Mouse (Mus musculus) hindbrain, embryonic 15.5 days (tissue): ENCODE results near the gene Cnpy2. TPM values are rescaled to one million over a fixed set of nuclear protein-coding genes. Genes with fewer than 3 reads are reported as not detected.

Experiments
- ATAC-seq: fragments of 200-750 bp; cut with Nextera tagmentation; 2 replicates; pipeline ENCODE4 v1.8.0; 2017; ENCODE audit warnings: low read depth, moderate number of reproducible peaks, moderate TSS enrichment; ENCODE audit not compliant: low FRiP score
- H3K27ac ChIP-seq: fragments of 300-500 bp; sonication (generic); replicated peaks from 2 replicates; pipeline ENCODE4 v1.5.1; 2015; ENCODE audit warnings: mild to moderate bottlenecking, inconsistent platforms
- H3K27me3 ChIP-seq: fragments of 300-500 bp; sonication (generic); 2 replicates; pipeline ENCODE4 v1.6.1; 2015; ENCODE audit warnings: control low read depth, inconsistent platforms
- H3K36me3 ChIP-seq: fragments of 300-500 bp; sonication (generic); 2 replicates; pipeline ENCODE4 v1.6.1; 2015; ENCODE audit warnings: control low read depth, inconsistent platforms
- H3K4me1 ChIP-seq: fragments of 300-500 bp; sonication (generic); replicated peaks from 2 replicates; pipeline ENCODE4 v1.6.1; 2015; ENCODE audit warnings: control low read depth, inconsistent platforms
- H3K4me2 ChIP-seq: fragments of 300-500 bp; sonication (generic); 2 replicates; pipeline ENCODE4 v1.6.1; 2015; ENCODE audit warnings: moderate library complexity, mild to moderate bottlenecking, inconsistent platforms
- H3K4me3 ChIP-seq: fragments of 300-500 bp; sonication (generic); 2 replicates; pipeline ENCODE4 v1.5.1; 2015; ENCODE audit warnings: mild to moderate bottlenecking, inconsistent platforms
- H3K9ac ChIP-seq: fragments of 300-500 bp; sonication (generic); 2 replicates; pipeline ENCODE4 v1.6.1; 2015; ENCODE audit warnings: inconsistent platforms
- H3K9me3 ChIP-seq: fragments of 300-500 bp; sonication (generic); 2 replicates; pipeline ENCODE4 v1.6.1; 2016; ENCODE audit warnings: control low read depth, inconsistent platforms
- WGBS: fragments of 180-500 bp; shearing (Covaris S2); methylation state at CpG from one replicate; pipeline ENCODE4 v1.1.7; 2015; 5-methylcytosine and 5-hydroxymethylcytosine counted together
- polyA plus RNA-seq: library from polyadenylated mRNA; unstranded; fragments of >200 nt; fragmentation: Nextera tagmentation; extraction: Ambion mirVana; gene quantifications from 2 replicates; pipeline ENCODE4 v1.2.1, GENCODE M21; 2015

Cnpy2 gene
- polyA plus RNA-seq, 1 experiment from 2014 or later = 188 TPM

- Histone ChIP-seq H3K9ac (no peak overlapping the region), H3K4me2 (no peak overlapping the region), H3K9me3 (no peaks in the 10 kb centered on the region), H3K27me3 (no peaks in the 10 kb centered on the region), H3K36me3 (no peaks in the 10 kb centered on the region), H3K4me1 (peaks cover 19% of the 10 kb centered on the region), H3K27ac (peak overlapping the region; percentile 47), H3K4me3 (no peak overlapping the region)
- WGBS = 57% methylated on average over 7 of the region's 7 CpGs
- ATAC-seq = peak; percentile 29; the same call in 1 of the 2 replicates
These were observed 22.5 kb downstream of the Cnpy2 start for GRCm38 (mm10) chr10:128344568-128345275.

- Histone ChIP-seq H3K9ac (no peak overlapping the region), H3K4me2 (no peak overlapping the region), H3K27me3 (no peaks in the 10 kb centered on the region), H3K4me3 (no peak overlapping the region), H3K4me1 (peaks cover 12% of the 10 kb centered on the region; the same call in 1 of the 2 replicates), H3K36me3 (peaks cover 27% of the 10 kb centered on the region), H3K27ac (no peak overlapping the region), H3K9me3 (no peaks in the 10 kb centered on the region)
- 94% methylated on average over 8 of the region's 8 CpGs for WGBS
- ATAC-seq = no peak
These were observed 25.3 kb downstream of the Cnpy2 start for GRCm38 (mm10) chr10:128347541-128347940.

- Histone ChIP-seq H3K4me2 (no peak overlapping the region), H3K9me3 (no peaks in the 10 kb centered on the region), H3K27me3 (no peaks in the 10 kb centered on the region), H3K36me3 (peaks cover 87% of the 10 kb centered on the region), H3K9ac (no peak overlapping the region), H3K4me3 (no peak overlapping the region), H3K4me1 (no peaks in the 10 kb centered on the region), H3K27ac (no peak overlapping the region)
- WGBS = 56% methylated on average over 2 of the region's 2 CpGs
- ATAC-seq = no peak; the same call in 1 of the 2 replicates
These were observed 36.5 kb downstream of the Cnpy2 start for GRCm38 (mm10) chr10:128358796-128359195.

DNA sequence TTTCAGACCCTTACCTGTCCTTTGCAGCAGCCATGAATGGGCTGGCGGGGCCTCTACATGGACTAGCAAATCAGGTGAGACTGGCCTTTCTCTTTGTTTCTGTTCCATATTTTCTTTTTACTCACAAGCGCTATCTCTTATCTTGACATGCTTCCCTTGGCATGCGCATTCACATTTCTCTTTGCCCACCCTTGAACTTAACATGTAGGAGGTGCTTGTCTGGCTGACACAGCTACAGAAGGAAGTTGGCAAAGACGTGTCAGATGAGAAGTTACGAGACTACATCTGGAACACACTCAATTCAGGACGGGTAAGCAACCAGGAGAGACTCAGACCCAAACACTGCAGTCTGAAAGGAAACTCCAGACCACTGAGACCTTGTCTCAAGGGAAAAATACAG is 37.0 kb downstream of the Cnpy2 start:
- Histone ChIP-seq H3K36me3 (peaks cover 83% of the 10 kb centered on the region), H3K4me2 (no peak overlapping the region), H3K4me3 (no peak overlapping the region), H3K9ac (no peak overlapping the region), H3K9me3 (no peaks in the 10 kb centered on the region), H3K4me1 (no peaks in the 10 kb centered on the region), H3K27ac (no peak overlapping the region), H3K27me3 (no peaks in the 10 kb centered on the region)
- WGBS = 97% methylated on average over 6 of the region's 6 CpGs
- ATAC-seq = no peak

DNA sequence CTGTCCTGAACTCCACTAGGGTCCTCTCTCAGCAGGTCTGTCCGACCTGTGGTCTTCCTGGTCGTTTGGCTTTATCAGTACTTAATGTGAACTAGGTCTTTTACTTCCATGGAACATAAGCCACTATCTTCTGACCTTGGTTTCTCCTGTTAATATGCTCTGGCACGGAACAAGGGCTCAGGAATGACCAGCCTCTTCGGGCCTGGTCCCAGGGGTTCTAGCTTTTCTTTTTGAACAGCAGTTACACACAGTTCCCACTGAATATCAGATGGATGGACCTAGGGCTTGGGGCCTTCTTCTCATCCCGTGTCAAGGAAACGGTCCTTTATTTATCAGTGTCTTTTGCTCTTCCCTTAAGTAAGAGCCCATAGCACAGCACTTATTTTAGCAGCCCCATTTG is 39.6 kb downstream of the Cnpy2 start:
- Histone ChIP-seq H3K4me2 (no peak overlapping the region), H3K9ac (no peak overlapping the region), H3K36me3 (peaks cover 71% of the 10 kb centered on the region), H3K4me1 (no peaks in the 10 kb centered on the region), H3K9me3 (no peaks in the 10 kb centered on the region), H3K4me3 (no peak overlapping the region), H3K27me3 (no peaks in the 10 kb centered on the region), H3K27ac (no peak overlapping the region)
- ATAC-seq = no peak
- WGBS = 93% methylated on average over 6 of the region's 6 CpGs

DNA sequence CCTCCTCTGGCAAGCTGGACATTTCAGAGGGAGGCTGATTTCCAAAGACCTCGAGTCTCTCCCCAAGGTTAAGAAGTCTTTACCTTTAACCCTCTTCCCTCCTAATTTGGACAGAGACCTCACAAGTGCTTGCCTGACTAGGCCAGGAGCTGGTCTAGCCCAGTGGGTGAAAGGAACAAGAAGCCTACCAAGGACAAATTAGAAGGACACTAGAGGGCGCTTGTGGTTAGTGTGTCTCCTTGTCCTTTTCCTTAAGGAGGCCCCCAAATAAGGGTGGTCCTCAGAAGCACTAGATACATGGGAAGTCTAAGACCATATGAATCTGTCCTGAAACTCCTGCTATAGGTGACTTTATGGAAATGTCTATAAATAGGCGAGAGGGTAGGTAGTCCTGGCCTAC is 40.3 kb downstream of the Cnpy2 start:
- peaks cover 66% of the 10 kb centered on the region for H3K36me3 ChIP-seq
- no peak overlapping the region for H3K4me2 ChIP-seq
- no peak overlapping the region for H3K27ac ChIP-seq
- no peaks in the 10 kb centered on the region for H3K27me3 ChIP-seq
- no peaks in the 10 kb centered on the region for H3K9me3 ChIP-seq
- H3K4me1 ChIP-seq = peaks cover 6% of the 10 kb centered on the region
- peak; percentile 33; the same call in 1 of the 2 replicates for ATAC-seq
- no peak overlapping the region for H3K9ac ChIP-seq
- no peak overlapping the region for H3K4me3 ChIP-seq
- WGBS = 43% methylated on average over 3 of the region's 3 CpGs

DNA sequence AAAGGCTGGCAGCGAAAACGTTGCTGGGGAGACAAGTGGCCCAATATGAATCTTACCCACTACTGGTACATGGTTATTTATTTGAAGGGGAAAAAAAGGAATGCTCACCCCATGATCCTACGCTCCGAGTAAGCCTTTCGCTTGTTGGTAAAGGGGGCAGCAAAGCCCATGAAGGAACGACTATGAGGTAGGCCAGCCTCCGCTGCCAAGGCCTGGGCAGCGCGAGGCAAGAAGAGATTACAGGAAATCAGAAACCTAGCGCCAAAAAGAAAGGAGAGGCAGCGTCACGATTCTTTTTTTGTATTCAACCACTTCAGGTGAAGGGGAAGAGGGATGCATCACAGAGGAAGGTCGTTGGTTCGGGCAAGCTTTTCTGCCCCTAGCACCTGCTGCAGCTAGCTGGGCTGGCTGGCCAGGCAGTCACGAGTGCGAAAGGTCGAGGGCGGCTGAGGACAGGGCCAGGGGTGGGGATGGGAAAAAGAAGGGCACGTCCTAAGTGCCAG is 45.7 kb downstream of the Cnpy2 start:
- 13% methylated on average over 19 of the region's 19 CpGs for WGBS
- ATAC-seq = no peak
- no peaks in the 10 kb centered on the region for H3K9me3 ChIP-seq

DNA sequence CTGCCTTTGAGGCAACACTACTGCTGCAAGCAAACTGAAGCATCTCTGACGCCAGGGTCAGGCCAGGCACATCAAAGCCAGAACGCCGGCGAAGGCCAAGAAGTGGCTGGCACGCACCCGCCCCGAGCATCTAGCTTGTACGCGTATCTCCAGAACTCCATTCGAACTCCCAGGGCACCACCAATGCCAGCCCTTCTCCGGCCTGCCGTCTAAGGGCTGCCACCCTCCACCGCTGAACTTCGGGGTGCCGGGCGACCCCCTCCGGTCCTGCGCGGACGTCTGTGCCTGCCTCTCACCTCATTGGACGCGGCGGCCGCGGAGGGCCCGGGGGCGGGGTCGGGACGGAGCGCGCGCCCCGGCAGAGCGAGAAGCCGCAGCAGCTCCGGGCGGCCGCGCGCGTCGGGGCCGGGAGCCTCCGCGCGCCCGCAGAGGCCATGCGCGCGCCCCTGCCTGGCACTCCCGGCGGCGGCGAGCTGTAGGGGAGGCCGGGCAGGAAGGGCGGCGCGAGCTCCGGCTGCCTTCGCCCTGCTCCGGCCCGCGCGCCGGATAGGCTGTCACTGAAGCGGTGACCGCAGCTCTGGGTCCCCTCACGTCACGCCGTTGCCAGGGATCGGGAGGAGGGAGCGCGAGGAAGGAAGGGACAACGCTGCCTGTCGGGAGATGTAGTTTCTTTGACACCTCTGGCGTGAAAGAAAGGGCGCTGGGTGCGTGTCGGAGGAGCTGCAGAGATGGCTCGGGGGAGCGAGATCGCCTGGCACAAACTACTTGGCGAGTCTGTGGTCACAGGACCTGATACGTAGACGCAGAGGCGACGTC is 46.4 kb downstream of the Cnpy2 start, which contains the start of gene Coq10a:
Gene Coq10a, minus strand, starts transcription at position 596 of the 816 bp plus-strand sequence.
- no peaks in the 10 kb centered on the region for H3K27me3 ChIP-seq
- no peaks in the 10 kb centered on the region for H3K9me3 ChIP-seq
- H3K4me1 ChIP-seq = peaks cover 19% of the 10 kb centered on the region
- peak; percentile 96 for ATAC-seq
- peaks cover 8% of the 10 kb centered on the region for H3K36me3 ChIP-seq
- peak within 1 kb of the TSS; percentile 65 for H3K9ac ChIP-seq
- WGBS = under 1% methylated on average over 87 of the region's 87 CpGs
- peak within 1 kb of the TSS; percentile 97 for H3K27ac ChIP-seq
- peak within 1 kb of the TSS; percentile 92 for H3K4me2 ChIP-seq
- H3K4me3 ChIP-seq = peak within 1 kb of the TSS; percentile 89

More for the DNA sequence above, 45.7 kb downstream of the Cnpy2 start:
- Histone ChIP-seq H3K4me1 (peaks cover 19% of the 10 kb centered on the region), H3K27ac (peak overlapping the region; percentile 97), H3K27me3 (no peaks in the 10 kb centered on the region), H3K4me2 (peak overlapping the region; percentile 92), H3K36me3 (peaks cover 15% of the 10 kb centered on the region), H3K9ac (peak overlapping the region; percentile 65), H3K4me3 (peak overlapping the region; percentile 89)

DNA sequence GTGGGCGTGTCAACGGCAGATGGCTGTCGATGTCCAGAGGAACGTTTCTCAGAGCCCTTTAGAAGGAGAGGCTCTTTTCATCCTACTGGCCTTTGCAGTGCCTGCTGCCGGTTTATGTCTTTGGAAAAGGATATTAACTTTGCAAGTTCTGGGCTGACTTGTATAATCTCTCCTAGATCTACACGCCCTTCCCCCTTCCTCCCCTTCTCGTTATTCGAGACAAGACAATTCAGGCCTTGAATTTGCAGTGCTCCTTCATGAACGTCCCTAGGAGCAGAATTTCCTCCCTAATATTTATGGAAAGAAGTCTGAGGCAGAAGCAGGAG is 46.9 kb downstream of the Cnpy2 start:
- Histone ChIP-seq H3K27me3 (no peaks in the 10 kb centered on the region), H3K27ac (peak overlapping the region; percentile 97), H3K4me2 (peak overlapping the region; percentile 92), H3K9ac (peak overlapping the region; percentile 65), H3K36me3 (peaks cover 7% of the 10 kb centered on the region), H3K4me1 (peaks cover 19% of the 10 kb centered on the region), H3K4me3 (peak overlapping the region; percentile 89), H3K9me3 (no peaks in the 10 kb centered on the region)
- 4% methylated on average over 9 of the region's 9 CpGs for WGBS
- no peak; the same call in 1 of the 2 replicates for ATAC-seq

- 82% methylated on average over 6 of the region's 6 CpGs for WGBS
- peak overlapping the region; percentile 92 for H3K4me2 ChIP-seq
- H3K9me3 ChIP-seq = no peaks in the 10 kb centered on the region
- no peak for ATAC-seq
- H3K27ac ChIP-seq = peak overlapping the region; percentile 97
- peaks cover 7% of the 10 kb centered on the region for H3K36me3 ChIP-seq
- peak overlapping the region; percentile 65 for H3K9ac ChIP-seq
- peak overlapping the region; percentile 89 for H3K4me3 ChIP-seq
- H3K27me3 ChIP-seq = no peaks in the 10 kb centered on the region
- H3K4me1 ChIP-seq = peaks cover 19% of the 10 kb centered on the region
These were observed 47.3 kb downstream of the Cnpy2 start for GRCm38 (mm10) chr10:128369599-128369998.

DNA sequence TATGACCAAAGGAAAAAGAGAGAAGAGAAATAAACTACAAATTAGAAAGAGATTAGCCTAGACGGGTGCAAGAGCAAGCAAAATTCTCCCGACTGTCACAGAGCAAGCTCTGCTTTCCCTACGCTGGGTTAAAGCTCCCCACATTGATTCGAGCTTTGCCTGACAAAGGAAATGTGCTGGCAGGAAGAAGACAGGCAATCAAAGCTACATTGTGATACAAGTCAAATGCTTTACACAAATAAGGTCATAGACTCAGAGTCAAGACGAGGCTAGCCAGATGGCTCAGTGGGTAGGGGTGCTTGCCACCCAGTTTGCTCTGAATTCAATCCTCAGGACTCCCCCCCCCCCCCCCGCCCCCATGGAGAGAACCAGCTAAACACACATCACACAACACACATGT is 47.8 kb downstream of the Cnpy2 start:
- WGBS = 50% methylated on average over 6 of the region's 6 CpGs
- H3K27ac ChIP-seq = 0 out of 2 replicates have a peak overlapping the region, but pooled peaks have one; percentile 97
- ATAC-seq = no peak
- peaks cover 6% of the 10 kb centered on the region; the same call in 1 of the 2 replicates for H3K36me3 ChIP-seq
- H3K4me3 ChIP-seq = no peak overlapping the region
- H3K9ac ChIP-seq = no peak overlapping the region
- H3K9me3 ChIP-seq = no peaks in the 10 kb centered on the region
- no peaks in the 10 kb centered on the region for H3K27me3 ChIP-seq
- H3K4me2 ChIP-seq = no peak overlapping the region
- H3K4me1 ChIP-seq = peaks cover 19% of the 10 kb centered on the region

- H3K4me2 ChIP-seq = no peak overlapping the region
- peaks cover 19% of the 10 kb centered on the region for H3K4me1 ChIP-seq
- no peak overlapping the region for H3K27ac ChIP-seq
- no peak overlapping the region for H3K4me3 ChIP-seq
- no peak for ATAC-seq
- 65% methylated on average over 4 of the region's 4 CpGs for WGBS
- no peaks in the 10 kb centered on the region for H3K9me3 ChIP-seq
- H3K27me3 ChIP-seq = no peaks in the 10 kb centered on the region
- no peak overlapping the region for H3K9ac ChIP-seq
- H3K36me3 ChIP-seq = 0 out of 2 replicates have a peak, but pooled peaks cover 2% of the 10 kb centered on the region
These were observed 48.3 kb downstream of the Cnpy2 start for GRCm38 (mm10) chr10:128370601-128371000.
